Mouse (Mus musculus): ENCODE results near the gene Mrps17. TPM values are rescaled to one million over a fixed set of nuclear protein-coding genes. Genes with fewer than 3 reads are reported as not detected.

Mrps17 gene
- polyA plus RNA-seq, 1 experiment, result 146 TPM

DNA sequence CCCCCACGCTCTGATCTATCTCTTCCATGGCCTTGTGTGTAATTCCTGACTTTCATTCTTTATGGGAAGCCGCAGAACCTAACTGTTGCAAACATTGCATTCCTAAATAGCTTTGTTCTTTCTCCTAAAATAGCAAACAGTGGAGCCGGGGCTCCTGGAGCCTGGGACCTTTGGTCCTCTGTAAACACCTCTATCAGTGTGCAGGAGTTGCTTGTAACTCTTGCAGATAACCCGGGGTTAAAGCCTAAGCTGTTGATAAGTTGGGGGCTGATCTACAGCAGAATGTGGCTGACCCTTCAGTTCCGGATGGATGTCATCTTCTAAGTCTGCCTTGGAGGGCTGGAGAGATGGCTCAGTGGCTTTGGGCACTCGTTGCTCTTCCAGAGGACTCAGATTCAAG lies 28.8 kb downstream of the Mrps17 start:
- Histone ChIP-seq H3K79me2 (ENCODE audit: control insufficient read depth, insufficient read depth) (no peaks in the 10 kb centered on the region), H3K36me3 (ENCODE audit: control insufficient read depth, insufficient read depth) (no peaks in the 10 kb centered on the region), H3K4me3 (ENCODE audit: insufficient read depth, poor library complexity, severe bottlenecking) (no peak overlapping the region), H3ac (ENCODE audit: control insufficient read depth, insufficient read length, low read depth) (no peak overlapping the region), H3K27me3 (ENCODE audit: control insufficient read depth, insufficient read depth, insufficient read length) (no peaks in the 10 kb centered on the region), H3K79me3 (ENCODE audit: low read depth) (no peaks in the 10 kb centered on the region)
- TF ChIP-seq CEBPB (IDR thresholded peaks at IDR 0.05; ENCODE audit: low read depth) (no peak), MYOG (IDR thresholded peaks at IDR 0.05; ENCODE audit: control insufficient read depth, extremely low read depth, insufficient read length) (no peak), MYOD1 (IDR thresholded peaks at IDR 0.05; ENCODE audit: control insufficient read depth, insufficient read length, low read depth) (no peak), FOSL1 (IDR thresholded peaks at IDR 0.05; ENCODE audit: insufficient read depth, low read length, poor library complexity, severe bottlenecking) (no peak), MAX (IDR thresholded peaks at IDR 0.05) (no peak), CTCF (IDR thresholded peaks at IDR 0.05; ENCODE audit: control insufficient read depth, insufficient read depth, insufficient read length) (no peak), USF1 (IDR thresholded peaks at IDR 0.05; ENCODE audit: low read depth) (no peak)

DNA sequence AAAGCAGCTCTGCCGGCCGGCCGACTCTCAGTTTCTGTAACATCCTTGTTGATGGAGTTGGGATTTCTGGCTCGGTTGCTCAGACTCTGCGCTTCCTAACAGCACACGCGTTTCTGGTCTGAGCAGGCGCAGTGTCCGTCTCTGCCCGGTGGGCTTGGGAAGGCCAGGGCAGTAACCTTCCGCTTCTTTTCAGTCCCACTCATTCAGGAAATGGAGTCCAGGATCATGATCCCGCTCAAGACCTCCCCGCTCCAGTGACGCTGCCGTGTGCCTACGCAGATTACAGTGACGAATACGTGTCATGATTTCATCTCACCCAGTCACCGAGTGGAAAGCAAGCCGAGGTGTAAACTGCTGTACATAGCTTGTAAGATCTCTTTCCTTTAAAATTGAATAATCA lies 41.6 kb downstream of the Mrps17 start:
- Histone ChIP-seq H3K36me3 (ENCODE audit: control insufficient read depth, insufficient read depth) (peaks cover 5% of the 10 kb centered on the region), H3K4me3 (ENCODE audit: insufficient read depth, poor library complexity, severe bottlenecking) (no peak overlapping the region)

DNA sequence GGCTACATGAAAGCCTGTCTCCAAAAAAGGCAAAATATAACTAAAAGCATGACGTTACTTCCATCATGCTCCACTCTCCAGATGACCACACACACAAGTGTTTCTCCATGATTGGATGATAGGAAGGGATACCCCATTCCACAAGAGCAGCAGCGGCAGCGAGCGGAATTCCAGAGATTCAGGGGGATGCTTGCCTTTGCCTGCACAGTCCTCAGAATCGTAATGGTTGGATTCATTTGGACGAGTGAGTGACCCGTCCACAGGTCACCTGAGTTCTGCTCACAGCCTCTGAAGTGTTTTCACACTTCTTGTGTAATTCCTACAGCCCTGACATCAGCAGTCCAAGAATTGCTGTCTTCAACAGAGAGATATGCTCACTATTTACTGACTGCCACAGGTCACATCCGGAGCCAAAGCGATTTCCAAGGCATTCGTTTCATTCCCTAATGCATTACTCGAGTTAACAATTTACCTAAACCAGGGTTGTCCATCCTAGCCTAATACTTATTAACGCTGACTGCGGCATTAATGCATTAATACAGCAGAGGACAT lies 44.7 kb downstream of the Mrps17 start:
- no peaks in the 10 kb centered on the region for H3K79me3 ChIP-seq (ENCODE audit: low read depth)
- H3K79me2 ChIP-seq (ENCODE audit: control insufficient read depth, insufficient read depth), result no peaks in the 10 kb centered on the region
- no peaks in the 10 kb centered on the region for H3K27me3 ChIP-seq (ENCODE audit: control insufficient read depth, insufficient read depth, insufficient read length)
- H3K36me3 ChIP-seq (ENCODE audit: control insufficient read depth, insufficient read depth), result peaks cover 5% of the 10 kb centered on the region
- TF ChIP-seq CEBPB (IDR thresholded peaks at IDR 0.05; ENCODE audit: low read depth) (no peak), FOSL1 (IDR thresholded peaks at IDR 0.05; ENCODE audit: insufficient read depth, low read length, poor library complexity, severe bottlenecking) (no peak), USF1 (IDR thresholded peaks at IDR 0.05; ENCODE audit: low read depth) (no peak), MYOG (IDR thresholded peaks at IDR 0.05; ENCODE audit: control insufficient read depth, extremely low read depth, insufficient read length) (no peak), MAX (IDR thresholded peaks at IDR 0.05) (no peak), MYOD1 (IDR thresholded peaks at IDR 0.05; ENCODE audit: control insufficient read depth, insufficient read length, low read depth) (no peak), CTCF (IDR thresholded peaks at IDR 0.05; ENCODE audit: control insufficient read depth, insufficient read depth, insufficient read length) (no peak)
- H3ac ChIP-seq (ENCODE audit: control insufficient read depth, insufficient read length, low read depth), result no peak overlapping the region
- H3K4me3 ChIP-seq (ENCODE audit: insufficient read depth, poor library complexity, severe bottlenecking), result no peak overlapping the region

More for the DNA sequence above, 41.6 kb downstream of the Mrps17 start:
- no peaks in the 10 kb centered on the region for H3K27me3 ChIP-seq (ENCODE audit: control insufficient read depth, insufficient read depth, insufficient read length)
- no peak for TF ChIP-seq CEBPB (IDR thresholded peaks at IDR 0.05; ENCODE audit: low read depth)
- no peak for TF ChIP-seq MYOD1 (IDR thresholded peaks at IDR 0.05; ENCODE audit: control insufficient read depth, insufficient read length, low read depth)
- TF ChIP-seq USF1 (IDR thresholded peaks at IDR 0.05; ENCODE audit: low read depth), result no peak
- no peaks in the 10 kb centered on the region for H3K79me2 ChIP-seq (ENCODE audit: control insufficient read depth, insufficient read depth)
- no peak overlapping the region for H3ac ChIP-seq (ENCODE audit: control insufficient read depth, insufficient read length, low read depth)
- no peaks in the 10 kb centered on the region for H3K79me3 ChIP-seq (ENCODE audit: low read depth)

DNA sequence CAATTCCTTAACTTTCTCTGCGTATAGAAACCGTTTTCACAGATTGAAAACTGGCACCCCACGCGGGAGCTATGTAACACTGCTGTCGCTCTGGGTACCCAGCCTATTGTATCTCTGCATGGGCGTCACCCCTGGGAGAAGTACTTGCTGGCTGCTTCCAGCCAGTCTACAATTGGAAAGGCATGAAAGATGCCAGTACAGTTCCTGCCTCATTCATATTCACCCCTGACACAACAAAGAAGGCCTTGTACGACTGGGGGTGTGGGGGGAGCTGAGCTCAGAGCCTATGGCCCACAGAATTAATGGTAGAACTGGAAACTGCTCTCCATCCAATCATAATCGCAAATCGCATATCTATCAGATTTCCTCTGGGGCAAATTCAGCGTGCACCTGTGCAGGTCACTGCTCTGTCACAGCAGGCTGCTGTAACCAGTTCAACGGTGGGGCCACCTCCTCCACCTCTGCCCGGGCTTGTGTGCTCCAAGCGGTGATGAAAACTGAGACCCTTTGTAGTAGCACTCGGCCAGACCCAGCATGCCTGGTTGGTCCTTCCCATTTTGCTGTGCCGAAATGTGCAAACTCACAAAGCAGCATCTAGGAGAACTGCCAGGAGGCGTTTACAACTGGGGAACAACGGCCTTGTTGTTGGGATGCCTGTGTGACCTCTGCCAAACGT lies 46.7 kb downstream of the Mrps17 start:
- no peaks in the 10 kb centered on the region for H3K79me3 ChIP-seq (ENCODE audit: low read depth)
- H3K79me2 ChIP-seq (ENCODE audit: control insufficient read depth, insufficient read depth), result no peaks in the 10 kb centered on the region
- TF ChIP-seq MYOG (IDR thresholded peaks at IDR 0.05; ENCODE audit: control insufficient read depth, extremely low read depth, insufficient read length), result no peak
- no peak for TF ChIP-seq FOSL1 (IDR thresholded peaks at IDR 0.05; ENCODE audit: insufficient read depth, low read length, poor library complexity, severe bottlenecking)
- TF ChIP-seq USF1 (IDR thresholded peaks at IDR 0.05; ENCODE audit: low read depth), result no peak
- TF ChIP-seq CEBPB (IDR thresholded peaks at IDR 0.05; ENCODE audit: low read depth), result no peak
- no peak for TF ChIP-seq CTCF (IDR thresholded peaks at IDR 0.05; ENCODE audit: control insufficient read depth, insufficient read depth, insufficient read length)
- no peak for TF ChIP-seq MYOD1 (IDR thresholded peaks at IDR 0.05; ENCODE audit: control insufficient read depth, insufficient read length, low read depth)
- TF ChIP-seq MAX (IDR thresholded peaks at IDR 0.05), result no peak
- no peak overlapping the region for H3K4me3 ChIP-seq (ENCODE audit: insufficient read depth, poor library complexity, severe bottlenecking)
- peaks cover 4% of the 10 kb centered on the region for H3K36me3 ChIP-seq (ENCODE audit: control insufficient read depth, insufficient read depth)
- no peak overlapping the region for H3ac ChIP-seq (ENCODE audit: control insufficient read depth, insufficient read length, low read depth)
- no peaks in the 10 kb centered on the region for H3K27me3 ChIP-seq (ENCODE audit: control insufficient read depth, insufficient read depth, insufficient read length)

DNA sequence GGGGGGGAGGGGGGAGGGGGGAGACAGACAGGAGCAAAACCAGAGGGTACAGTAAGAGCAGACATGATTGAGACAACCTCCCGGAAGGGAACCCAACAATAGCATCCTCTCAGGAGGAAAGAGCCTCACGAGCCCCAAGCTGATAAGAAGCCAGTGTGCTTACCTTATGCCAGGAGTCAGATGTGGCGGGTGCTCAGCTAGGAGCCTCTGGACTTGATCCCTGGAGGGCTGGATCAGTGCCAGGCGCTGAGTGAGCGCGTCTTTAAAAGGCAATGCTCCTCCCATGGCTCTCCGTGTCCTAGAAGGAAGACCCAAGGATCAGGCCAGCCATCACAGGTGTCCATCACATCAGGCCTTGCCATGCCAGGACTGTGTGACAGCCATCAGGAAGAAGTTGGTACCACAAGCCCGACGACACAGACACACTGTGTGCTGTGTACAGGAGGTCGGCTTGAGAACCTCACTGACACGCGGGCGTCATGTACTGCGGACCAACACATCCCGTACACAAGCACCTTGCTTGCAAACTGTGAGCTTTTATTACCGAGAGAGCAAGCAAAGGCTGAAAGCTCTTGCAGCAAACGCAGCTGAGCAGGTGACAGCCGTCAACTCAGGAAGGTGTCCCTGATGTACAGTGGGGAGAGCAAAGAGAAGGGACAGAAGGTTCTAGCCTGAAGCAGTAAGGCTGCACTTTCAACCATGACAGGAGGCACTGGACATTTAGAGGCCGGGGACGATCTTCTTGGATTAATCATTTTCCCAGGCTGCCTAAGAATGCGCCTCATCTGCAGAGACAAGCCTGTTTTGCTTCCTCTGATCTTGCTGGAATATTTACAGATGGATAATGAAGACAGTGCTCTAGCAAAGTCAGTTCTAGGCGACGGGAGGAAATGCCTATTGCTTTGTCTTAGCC lies 55.4 kb downstream of the Mrps17 start:
- H3ac ChIP-seq (ENCODE audit: control insufficient read depth, insufficient read length, low read depth), result no peak overlapping the region
- no peak overlapping the region for H3K4me3 ChIP-seq (ENCODE audit: insufficient read depth, poor library complexity, severe bottlenecking)
- peaks cover 9% of the 10 kb centered on the region for H3K36me3 ChIP-seq (ENCODE audit: control insufficient read depth, insufficient read depth)
- no peaks in the 10 kb centered on the region for H3K79me2 ChIP-seq (ENCODE audit: control insufficient read depth, insufficient read depth)
- no peaks in the 10 kb centered on the region for H3K79me3 ChIP-seq (ENCODE audit: low read depth)
- TF ChIP-seq CTCF (IDR thresholded peaks at IDR 0.05; ENCODE audit: control insufficient read depth, insufficient read depth, insufficient read length) (no peak), MAX (IDR thresholded peaks at IDR 0.05) (no peak), CEBPB (IDR thresholded peaks at IDR 0.05; ENCODE audit: low read depth) (no peak)
- no peaks in the 10 kb centered on the region for H3K27me3 ChIP-seq (ENCODE audit: control insufficient read depth, insufficient read depth, insufficient read length)

Other genes starting within 250 kb of the Mrps17 start
- 29.1 TPM for gene Sfswap, start 214.3 kb upstream of the Mrps17 start, polyA plus RNA-seq (2012; fragmentation: generic; extraction: Trizol)
- 0.26 TPM for gene Mmp17, start 131.3 kb upstream of the Mrps17 start, polyA plus RNA-seq (2012; fragmentation: generic; extraction: Trizol)
- 1.2 TPM for gene Zfp11, start 45.4 kb upstream of the Mrps17 start, polyA plus RNA-seq (2012; fragmentation: generic; extraction: Trizol)
- gene Sept14, start 7.0 kb upstream of the Mrps17 start, polyA plus RNA-seq (2012; fragmentation: generic; extraction: Trizol), result not detected
- 31.9 TPM for gene Nipsnap2, start 9.6 kb downstream of the Mrps17 start, polyA plus RNA-seq (2012; fragmentation: generic; extraction: Trizol)
- 131 TPM for gene Psph, start 72.0 kb downstream of the Mrps17 start, polyA plus RNA-seq (2012; fragmentation: generic; extraction: Trizol)
- 48.6 TPM for gene Sumf2, start 131.5 kb downstream of the Mrps17 start, polyA plus RNA-seq (2012; fragmentation: generic; extraction: Trizol)
- gene Chchd2, start 172.0 kb downstream of the Mrps17 start, polyA plus RNA-seq (2012; fragmentation: generic; extraction: Trizol), result 856 TPM
- gene Zbed5, start 180.2 kb downstream of the Mrps17 start, polyA plus RNA-seq (2012; fragmentation: generic; extraction: Trizol), result 1.4 TPM
- gene Phkg1, start 183.1 kb downstream of the Mrps17 start, polyA plus RNA-seq (2012; fragmentation: generic; extraction: Trizol), result 0.15 TPM
- 0.28 TPM for gene Nupr1l, start 193.0 kb downstream of the Mrps17 start, polyA plus RNA-seq (2012; fragmentation: generic; extraction: Trizol)
- gene Vkorc1l1, start 226.5 kb downstream of the Mrps17 start, polyA plus RNA-seq (2012; fragmentation: generic; extraction: Trizol), result 16.5 TPM

Measured in C2C12 (cell line).